Mouse (Mus musculus) B cell, adult 62 days (primary cell): ENCODE results near the gene Maml1. TPM values are rescaled to one million over a fixed set of nuclear protein-coding genes. Genes with fewer than 3 reads are reported as not detected.

Experiments
- total RNA-seq: library from RNA; stranded (reverse); gene quantifications from 4 replicates; pipeline ENCODE4 v1.2.4, GENCODE M21; 2023

Gene Maml1
- 46.5 to 49.4 TPM (median 47.4 TPM) in 4 replicates for total RNA-seq

GRCm38 (mm10) chr11:50292190-50292855 lies at the start of gene Maml1:
TSS of gene Maml1 (minus strand) at chr11:50292311.

GRCm38 (mm10) chr11:50325496-50326301 lies 33.6 kb upstream of the Maml1 start, which contains the start of gene Canx:
TSS of gene Canx (minus strand) at chr11:50325673.

GRCm38 (mm10) chr11:50238324-50238723 lies 53.8 kb downstream of the Maml1 start, which contains the start of gene Ltc4s:
TSS of gene Ltc4s (minus strand) at chr11:50238616.

GRCm38 (mm10) chr11:50210505-50211151 lies 81.5 kb downstream of the Maml1 start, which contains the start of the genes Sqstm1 and Mgat4b:
TSS of gene Sqstm1 (minus strand) at chr11:50210827.
TSS of gene Mgat4b (plus strand) at chr11:50210890.

Other genes starting within 250 kb of the Maml1 start
- gene Tbc1d9b, start 160.9 kb downstream of the Maml1 start, total RNA-seq: 51.4 to 62.3 TPM (median 56.0 TPM) in 4 replicates
- 2.5 to 7.0 TPM (median 3.7 TPM) in 4 replicates for gene Mrnip, start 117.9 kb downstream of the Maml1 start, total RNA-seq
- gene Sqstm1, start 81.5 kb downstream of the Maml1 start, total RNA-seq: 562 to 613 TPM (median 580 TPM) in 4 replicates
- 7.3 to 11.0 TPM (median 8.7 TPM) in 4 replicates for gene Mgat4b, start 81.4 kb downstream of the Maml1 start, total RNA-seq
- gene Ltc4s, start 53.7 kb downstream of the Maml1 start, total RNA-seq: 1.2 to 2.2 TPM (median 2.1 TPM) in 3 of 4 replicates, not detected in the other
- gene Canx, start 33.4 kb upstream of the Maml1 start, total RNA-seq: 190 to 208 TPM (median 202 TPM) in 4 replicates
- not detected in 4 replicates for gene Cby3, start 62.2 kb upstream of the Maml1 start, total RNA-seq
- gene Hnrnph1, start 84.7 kb upstream of the Maml1 start, total RNA-seq: 1,055 to 1,162 TPM (median 1,118 TPM) in 4 replicates
- 51.7 to 61.1 TPM (median 54.7 TPM) in 4 replicates for gene Rufy1, start 138.8 kb upstream of the Maml1 start, total RNA-seq